Mouse (Mus musculus) testis, postnatal 14 days (tissue): Measurements from ENCODE around the gene Snapc5.
A peak's percentile ranks its signal among the peaks of the same experiment; 100 is the strongest.
"Not testable (repeated sequence)": the region's sequence is repeated elsewhere in the genome, so short reads cannot be mapped to it uniquely, and the experiment has no call there.

Source experiments
- DNase-seq: peaks from one replicate; pipeline ENCODE4 v3.0.0; 2021; ENCODE audit warnings: low spot score

Gene Snapc5

DNA sequence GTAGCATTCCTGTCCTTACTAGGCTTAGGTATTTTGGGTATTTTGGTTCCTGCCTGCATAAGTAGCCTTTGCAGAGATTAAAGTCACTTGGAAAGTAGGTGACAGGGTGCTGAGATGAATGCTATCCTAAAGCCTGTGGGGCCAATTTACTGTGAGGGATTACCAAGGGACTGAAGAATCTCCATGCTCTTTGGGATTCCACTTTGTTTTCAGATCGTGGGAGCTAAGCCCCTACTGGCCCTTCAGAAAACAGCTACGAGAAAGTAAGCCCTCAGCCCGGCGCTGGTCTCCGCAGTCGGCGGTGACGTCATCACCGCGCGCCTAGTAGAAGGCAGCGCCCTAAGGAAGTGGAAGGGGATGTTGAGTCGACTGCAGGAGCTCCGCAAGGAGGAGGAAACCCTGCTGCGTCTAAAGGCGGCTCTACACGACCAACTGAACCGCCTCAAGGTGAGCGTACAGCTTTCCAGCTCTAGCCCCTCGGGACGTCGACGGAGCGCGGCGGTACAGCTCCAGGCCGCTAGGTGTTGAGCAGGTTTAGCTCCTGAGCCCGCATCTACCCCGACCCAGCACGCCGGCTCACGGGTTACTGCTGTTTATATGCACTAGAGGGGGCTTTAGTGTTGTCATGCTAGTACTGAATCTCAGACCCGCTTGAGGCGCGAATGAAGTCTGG, at the start of gene Snapc5:
TSS of gene Snapc5 (plus strand) at position 301 of the 673 bp plus-strand sequence.
- DNase-seq: peak; percentile 90

DNA sequence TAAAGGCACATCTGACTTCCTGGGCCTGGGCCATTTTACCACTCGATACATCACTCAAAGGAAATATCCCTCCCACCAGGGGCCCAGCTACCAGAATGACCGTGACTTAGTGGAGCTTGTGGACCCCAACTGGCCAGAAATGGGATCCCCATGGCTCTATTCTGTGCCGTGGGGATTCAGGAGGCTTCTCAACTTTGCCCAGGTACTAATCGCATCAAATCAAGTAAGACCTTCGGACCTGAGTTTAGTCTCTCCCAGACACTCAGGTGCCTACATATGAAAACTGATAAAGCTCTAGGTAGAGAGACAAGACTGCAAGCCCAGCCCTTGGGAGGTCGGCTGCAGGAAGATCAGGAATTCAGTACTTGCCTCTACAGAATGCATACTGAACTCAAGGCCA, 47.5 kb upstream of the Snapc5 start:
- no peak for DNase-seq

DNA sequence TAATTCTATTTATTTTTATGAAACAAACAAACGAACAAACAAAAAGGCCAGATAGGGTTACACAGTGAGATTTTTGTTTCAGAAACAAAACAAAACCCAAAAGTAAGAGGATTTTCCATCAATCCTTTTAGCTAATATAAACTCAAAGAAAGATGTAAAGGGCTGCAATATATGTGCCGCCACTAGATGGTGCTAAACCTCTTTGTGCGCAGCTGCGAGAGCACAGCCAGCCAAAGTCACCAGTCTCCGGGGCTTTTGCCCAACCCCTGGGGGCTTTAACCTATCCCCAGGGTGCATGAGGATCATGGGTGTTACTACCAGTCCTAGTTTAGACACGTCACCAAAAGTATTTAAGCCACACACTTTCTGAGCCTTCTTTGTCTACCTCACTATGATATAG, 40.2 kb upstream of the Snapc5 start:
- DNase-seq: not testable (repeated sequence)

DNA sequence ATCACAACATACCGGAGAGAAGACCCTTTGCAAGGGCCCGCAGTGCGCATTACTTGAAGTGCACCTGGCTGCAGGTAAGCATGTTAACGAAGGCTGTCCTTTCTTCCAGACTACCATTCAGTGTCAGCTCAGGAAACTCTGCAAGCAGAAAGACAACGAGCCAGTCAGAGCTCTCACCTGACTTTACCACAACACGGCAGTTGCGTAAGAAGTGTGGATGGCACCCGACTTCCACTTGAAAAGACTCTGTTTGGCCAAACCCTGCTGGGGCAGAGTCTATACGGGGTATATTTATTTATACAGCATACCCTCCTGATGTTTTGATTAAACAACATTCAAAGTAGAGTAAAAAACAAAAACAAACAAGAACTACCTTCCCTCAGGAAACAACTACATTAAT, 39.2 kb upstream of the Snapc5 start:
- DNase-seq: no peak

GRCm38 (mm10) chr9:64156641-64157040, 22.4 kb upstream of the Snapc5 start:
- no peak for DNase-seq

- DNase-seq: no peak
These were observed 18.6 kb upstream of the Snapc5 start for GRCm38 (mm10) chr9:64160471-64160870.

DNA sequence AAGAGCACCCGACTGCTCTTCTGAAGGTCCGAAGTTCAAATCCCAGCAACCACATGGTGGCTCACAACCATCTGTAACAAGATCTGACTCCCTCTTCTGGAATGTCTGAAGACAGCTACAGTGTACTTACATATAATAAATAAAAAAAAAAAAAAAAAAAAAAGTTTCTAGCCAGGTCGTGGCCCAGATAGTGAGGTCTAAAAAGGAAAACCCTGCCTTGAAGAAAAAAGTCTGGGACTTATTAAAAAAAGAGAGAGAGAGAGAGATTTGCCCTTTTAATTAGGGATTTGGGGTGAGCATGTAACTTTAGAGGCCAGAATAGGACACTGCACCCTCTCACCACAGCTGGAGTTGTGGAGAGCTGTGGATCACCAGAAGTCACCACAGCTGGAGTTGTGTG, 9.1 kb upstream of the Snapc5 start:
- not testable (repeated sequence) for DNase-seq

DNA sequence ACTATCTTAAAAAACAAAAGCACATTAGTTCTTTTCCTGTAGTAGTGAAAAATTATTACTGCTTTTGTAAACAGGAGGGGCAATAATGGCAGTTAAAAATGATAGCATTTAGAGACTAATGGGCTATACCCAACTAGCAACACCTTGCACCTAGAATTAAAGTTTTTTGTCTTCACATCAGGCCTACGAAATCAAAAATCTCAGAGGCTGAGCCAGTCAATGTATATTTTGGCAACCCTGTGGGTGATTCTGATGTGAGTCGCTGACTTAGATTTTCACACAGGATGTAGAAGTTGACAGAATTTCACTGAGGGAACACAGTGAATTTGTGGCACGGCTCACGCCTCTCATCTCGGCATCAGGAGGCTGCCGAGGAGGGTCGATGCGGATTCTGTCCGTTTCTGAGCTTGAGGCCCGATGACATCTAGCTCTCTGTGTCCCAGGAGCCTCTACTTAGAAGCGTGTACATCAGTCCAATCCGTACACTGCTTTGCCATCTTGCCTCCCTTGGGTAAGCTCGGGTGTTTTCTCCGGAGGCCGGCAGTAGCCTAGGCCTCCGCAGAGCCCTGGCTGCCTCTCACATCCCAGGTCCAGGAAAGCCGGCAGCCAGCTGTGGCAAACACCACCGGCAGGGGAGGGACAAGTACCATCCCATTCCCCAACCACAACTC, 6.8 kb upstream of the Snapc5 start:
- no peak for DNase-seq

DNA sequence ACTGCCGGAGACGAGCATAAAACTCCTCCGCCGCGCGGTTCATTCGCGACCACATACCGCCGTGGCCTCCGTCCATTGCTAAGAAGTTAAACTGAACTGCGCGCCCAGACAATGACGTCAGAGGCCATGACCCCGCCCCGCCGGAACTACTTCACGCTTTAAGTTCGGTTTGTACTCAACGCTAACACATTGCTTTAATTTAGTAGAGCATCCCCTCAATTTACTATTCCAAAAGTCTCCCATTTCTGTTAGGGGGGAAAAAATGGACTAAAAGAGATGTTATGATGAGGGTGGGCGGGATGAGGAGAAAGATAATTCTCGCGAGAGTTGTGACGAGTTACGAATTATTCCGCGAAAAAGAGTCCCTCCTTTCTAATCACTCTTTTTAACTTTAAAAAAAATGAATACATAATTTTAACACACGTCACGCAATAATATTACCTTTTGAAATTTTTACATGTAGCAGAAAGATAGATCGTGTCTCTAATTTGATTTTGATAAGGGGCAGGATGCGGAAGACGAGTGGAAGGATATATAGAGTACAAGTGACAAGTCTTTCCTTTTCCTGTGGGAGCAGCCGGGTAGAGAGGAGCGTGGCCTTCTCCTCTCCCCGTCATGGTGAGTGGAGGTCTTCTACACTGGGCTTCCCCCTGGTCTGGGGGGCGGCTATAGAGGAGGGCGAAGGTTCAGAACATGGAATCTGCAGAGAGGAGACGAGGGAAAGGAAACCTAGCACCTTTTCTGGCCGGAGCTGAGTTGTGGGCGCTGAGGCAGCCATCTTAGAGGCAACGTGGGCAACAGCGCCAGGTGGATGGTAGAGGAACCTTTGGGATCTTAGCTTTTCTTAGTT, 6.0 kb upstream of the Snapc5 start, which contains the start of the genes Zwilch and Rpl4:
TSS of gene Zwilch (minus strand) at position 289 of the 850 bp plus-strand sequence.
TSS of gene Rpl4 (plus strand) at position 560 of the 850 bp plus-strand sequence.
- DNase-seq: peak; percentile 89

DNA sequence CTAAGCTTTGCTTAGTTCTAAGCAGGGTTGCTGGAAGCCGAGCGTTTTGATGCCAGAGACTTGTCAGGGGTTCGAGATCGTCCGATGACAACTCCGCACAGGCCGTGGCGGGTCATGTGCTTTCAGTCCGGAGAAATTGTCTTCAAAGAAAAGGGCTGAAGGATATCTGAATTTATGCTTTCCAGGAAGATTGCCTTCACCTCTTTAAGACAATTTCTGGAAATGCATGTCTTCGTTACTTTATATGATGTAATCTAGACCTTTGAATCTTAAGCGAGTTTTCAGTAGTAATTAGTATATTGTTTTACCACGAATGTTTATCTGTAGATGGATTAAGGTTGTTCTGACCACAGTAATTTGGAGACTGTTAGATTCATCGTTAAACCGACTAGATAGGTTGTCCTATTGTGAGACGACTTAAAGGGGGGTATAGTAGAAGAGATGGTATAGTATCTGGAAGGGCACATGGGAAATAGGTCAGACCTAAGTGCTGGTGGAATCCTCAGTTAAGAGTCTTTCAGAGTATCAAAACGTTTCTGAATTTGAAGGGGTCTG, 5.3 kb upstream of the Snapc5 start:
- DNase-seq: no peak

GRCm38 (mm10) chr9:64174341-64174740, 4.7 kb upstream of the Snapc5 start:
- DNase-seq: no peak

- no peak for DNase-seq
These were observed 4.3 kb upstream of the Snapc5 start for GRCm38 (mm10) chr9:64174766-64175165.

- DNase-seq: no peak
These were observed 3.7 kb upstream of the Snapc5 start for GRCm38 (mm10) chr9:64175378-64175777.

DNA sequence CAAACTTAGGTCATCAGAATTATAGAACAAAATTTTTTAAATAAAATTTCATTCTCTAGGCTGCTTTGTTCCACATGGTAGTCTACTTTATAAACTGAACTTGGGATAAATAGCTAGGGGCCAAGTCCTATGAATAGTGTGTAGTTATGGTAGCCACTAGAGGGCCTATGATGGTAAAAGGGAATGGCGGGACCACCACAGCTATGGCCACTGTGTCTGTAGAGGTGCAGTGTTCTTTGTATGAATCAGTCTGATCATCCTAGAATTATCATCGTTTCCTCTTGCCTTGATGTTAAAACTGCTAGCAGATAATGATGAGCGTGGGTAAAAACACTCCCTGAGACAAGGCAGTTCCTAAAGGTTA, 482 bp upstream of the Snapc5 start:
- DNase-seq: no peak

DNA sequence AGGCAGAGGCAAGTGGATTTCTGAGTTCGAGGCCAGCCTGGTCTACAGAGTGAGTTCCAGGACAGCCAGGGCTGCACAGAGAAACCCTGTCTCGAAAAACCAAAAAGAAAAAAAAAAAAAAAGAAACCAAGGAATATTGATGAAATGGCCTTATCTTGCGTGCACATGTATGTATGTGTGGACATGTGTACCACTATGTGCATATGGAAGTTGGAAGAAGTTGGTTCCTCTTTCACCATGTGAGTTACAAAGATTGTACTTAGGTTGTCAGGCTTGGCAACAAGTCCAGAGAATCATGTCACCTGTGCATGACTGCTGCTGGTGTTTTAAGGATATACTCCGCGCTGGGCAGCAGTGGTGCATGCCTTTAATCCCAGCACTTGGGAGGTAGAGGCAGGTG, 4.2 kb downstream of the Snapc5 start:
- DNase-seq: not testable (repeated sequence)

DNA sequence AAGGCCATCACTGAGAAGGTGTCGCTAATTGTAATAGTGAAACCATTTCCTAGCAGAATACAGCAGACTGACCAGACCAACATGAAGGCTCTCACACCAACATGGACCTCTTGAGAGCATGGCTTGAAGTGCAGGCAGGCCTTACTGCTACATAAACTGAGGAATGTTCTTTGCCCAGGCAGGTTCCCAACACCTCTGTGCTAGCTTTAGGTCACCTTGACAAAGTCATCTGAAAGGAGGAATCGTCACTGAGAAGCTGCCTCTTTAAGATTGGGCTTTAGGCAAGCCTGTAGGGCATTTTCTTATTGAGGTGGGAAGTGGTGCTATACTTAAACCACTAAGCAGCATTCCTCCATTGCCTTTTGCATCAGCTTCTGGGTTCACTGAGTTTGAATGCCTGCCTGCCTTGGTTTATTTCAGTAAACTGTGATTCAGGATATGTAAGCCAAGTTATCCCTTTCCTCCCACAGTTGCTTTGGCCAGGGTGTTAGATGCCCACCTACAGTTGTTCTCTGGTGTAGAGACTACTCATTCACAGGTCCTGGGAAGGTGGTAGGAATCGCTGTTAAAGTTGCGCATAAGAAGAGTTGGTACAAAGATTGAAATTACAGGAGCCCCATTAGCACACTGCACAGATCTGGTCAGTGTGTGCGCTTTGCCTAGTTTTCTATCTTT, 5.2 kb downstream of the Snapc5 start:
- no peak for DNase-seq

- no peak for DNase-seq
These were observed 14.8 kb downstream of the Snapc5 start for GRCm38 (mm10) chr9:64193879-64194278.

DNA sequence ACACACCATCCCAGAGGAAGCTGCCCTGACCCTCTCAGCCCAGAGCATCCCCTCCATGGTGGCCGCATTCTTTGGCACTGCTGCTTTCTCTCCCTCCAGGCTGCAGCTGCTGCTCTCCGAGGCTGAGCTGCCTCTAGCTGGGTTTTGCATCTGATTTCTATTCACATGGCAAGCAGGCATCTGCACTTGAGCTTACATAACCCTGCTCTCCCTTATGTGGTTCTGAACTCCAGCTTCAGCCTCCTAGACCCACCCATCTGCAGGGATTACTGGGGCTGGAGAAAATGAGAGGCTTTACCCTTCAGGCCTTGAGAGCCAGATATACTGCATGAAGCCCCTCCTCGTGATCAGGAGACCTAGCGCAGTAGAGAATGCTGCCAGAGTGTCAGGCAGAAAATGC, 16.5 kb downstream of the Snapc5 start:
- no peak for DNase-seq

DNA sequence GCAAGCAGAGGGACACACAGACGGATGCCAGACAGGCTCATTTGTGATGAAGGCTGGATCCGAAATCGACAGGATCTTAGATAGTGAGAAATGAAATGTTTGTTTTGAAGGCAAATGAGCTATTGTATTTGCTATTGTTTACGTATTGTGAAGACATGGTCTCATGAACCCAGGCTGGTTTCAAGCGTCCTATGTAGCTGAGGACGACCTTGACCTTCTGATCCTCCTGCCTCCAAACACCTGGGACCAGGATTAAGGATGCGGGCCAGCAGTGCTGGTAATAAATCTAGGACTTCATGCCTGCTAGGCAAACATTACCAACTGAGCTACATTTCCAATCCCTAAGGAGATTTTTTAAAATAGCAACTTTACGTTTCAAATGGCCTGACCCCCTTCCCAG, 18.4 kb downstream of the Snapc5 start:
- DNase-seq: no peak

DNA sequence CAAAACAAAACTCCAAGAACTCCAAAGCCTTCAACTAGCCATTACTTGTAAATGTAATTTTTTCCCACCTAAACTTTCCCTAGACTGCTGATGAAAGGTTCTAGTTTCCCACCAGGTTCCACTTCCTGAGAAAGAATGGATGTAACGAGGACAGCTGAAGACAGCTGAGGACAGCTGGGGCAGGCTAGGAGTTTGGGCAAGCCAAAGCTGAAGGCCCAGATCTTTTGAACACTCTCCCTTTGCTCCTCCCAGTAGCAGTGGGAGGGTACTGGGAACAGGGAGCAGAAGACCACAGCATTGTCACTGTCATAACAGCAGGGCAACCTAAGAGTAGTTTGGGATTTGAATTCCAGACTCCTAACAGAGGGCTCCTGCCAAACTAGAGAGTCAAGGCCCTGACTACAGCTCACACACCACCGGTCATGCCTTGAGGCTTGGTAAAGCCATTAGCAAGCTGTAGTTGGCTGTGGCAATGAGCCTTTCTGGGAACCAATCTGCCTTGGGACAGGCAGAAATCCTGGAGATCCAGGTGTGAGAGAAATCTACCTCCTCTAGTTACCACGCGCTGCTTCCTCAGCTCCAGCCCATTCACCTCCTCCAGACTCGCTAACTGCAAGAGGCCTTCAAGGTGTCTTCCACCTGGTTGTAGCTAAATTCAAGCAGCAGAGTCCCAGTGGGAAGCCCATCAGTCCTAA, 19.1 kb downstream of the Snapc5 start:
- DNase-seq: no peak

DNA sequence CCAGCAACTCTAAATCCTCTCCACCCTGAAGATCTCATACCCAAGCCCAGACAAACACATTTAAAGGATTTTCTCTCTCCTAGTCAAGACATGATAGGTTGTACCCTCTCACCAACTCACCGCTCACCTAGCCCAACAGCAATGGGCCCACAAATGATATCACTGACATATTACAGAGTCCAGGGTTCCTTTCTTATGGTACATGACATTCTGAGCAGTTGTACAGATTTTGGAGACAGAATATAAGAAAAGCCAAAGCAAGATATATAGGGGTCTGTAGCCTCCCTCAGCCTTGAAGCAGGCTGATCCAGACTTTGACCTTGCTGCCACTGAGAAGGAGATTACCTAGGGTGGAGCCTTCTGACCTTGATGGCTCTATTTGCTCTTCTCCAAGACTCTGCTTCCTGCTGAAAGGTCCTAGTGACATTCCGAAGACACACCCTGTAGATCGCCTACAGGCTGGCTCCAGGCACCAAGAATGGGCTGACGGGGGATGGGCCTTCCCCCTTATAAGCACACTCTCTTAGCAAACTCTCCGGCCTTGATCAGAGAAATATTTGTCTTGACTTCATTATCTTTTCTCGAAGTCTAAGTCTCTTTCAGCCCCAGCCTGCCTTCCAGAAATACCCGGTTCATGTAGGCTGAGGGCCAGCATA, 19.8 kb downstream of the Snapc5 start:
- not testable (repeated sequence) for DNase-seq
